Mouse (Mus musculus): ENCODE data around the gene Cela1.

Cela1 gene

GRCm38 (mm10) chr15:100633341-100633740 is 54.4 kb downstream of the Cela1 start:
- no peak for DNase-seq

GRCm38 (mm10) chr15:100632323-100632722 is 55.4 kb downstream of the Cela1 start:
- no peak for DNase-seq

DNA sequence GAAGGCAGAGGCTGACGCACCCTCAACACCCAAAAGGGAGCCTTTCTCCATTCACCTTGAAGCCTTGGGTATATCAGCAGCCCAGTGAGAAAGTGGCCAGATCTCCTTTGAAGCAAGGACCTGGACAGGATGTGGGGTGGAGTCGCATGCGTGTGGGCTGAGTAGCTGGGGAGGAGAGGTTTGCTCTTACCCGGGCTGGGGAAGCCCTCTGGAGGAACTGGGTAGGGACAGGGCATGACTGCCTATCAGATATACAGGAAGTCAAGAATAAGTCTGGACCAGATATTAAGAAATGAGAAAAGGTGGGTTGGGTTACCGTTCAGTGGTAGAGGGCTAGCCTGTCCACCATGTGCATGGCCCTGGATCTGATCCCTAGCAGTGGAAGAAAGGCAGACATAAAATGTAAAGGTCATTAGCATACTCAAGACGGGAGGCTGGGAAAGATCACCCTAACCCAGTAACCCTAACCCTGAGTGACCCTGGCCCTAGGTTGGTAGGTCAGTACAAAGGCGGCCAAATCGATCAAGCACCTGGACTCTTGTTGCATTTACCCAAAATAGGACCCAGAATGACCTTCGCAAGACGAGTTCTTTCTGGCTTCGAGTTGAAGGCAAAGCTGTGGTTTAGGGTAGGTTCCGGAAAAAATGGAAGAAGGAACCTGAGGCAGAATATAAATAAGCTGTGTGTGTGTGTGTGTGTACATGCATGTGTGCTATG is 56.1 kb downstream of the Cela1 start:
- no peak for DNase-seq

GRCm38 (mm10) chr15:100630126-100630525 is 57.6 kb downstream of the Cela1 start:
- DNase-seq = no peak

DNA sequence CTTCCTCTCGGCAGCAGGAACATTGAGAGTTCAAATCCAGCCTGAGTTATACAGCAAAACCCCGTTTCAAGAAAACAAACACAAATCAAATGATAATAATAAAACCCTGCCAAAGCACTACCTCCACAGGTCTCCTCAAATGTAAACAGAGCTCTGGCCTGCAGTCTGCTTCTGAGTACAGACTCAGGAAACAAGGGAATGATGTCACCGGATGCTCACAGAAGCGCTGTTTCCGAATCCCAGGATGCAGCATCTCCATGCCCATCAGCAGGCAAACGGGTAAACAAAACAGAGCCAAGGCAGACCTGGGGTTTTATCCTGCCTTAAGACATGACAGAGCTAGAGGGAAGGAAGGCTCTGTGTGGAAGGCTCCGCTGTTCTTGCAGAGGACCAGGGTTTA is 58.9 kb downstream of the Cela1 start:
- DNase-seq = no peak

DNA sequence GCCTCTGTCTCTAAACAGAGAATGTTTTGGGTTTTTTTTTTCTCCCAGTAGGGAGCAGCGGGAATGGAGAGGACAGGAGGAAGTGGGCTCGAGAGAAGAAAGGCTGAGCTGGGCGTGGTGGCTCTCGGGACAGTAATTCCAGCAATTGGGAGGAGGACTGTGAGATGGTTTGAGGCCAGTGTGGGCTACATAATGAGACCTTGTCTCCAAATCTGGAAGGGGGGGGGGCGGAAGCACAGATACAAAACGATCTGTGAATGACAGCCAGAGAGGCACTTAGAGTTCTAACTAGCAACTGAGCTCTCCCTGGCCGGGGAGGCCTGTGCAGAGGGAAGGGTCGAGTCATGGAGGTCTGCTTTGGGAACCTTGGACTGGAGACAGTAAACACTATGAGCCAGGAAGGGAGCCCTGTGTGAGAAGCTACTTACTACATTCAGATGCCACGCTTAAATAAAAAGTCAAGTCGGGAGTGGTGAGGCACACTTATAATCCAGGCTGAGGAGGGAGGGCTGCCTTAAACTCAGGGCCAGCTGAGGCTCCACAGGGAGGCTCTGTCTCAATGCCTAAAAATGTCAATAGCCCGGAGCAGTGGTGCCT is 59.8 kb downstream of the Cela1 start:
- DNase-seq = no peak

DNA sequence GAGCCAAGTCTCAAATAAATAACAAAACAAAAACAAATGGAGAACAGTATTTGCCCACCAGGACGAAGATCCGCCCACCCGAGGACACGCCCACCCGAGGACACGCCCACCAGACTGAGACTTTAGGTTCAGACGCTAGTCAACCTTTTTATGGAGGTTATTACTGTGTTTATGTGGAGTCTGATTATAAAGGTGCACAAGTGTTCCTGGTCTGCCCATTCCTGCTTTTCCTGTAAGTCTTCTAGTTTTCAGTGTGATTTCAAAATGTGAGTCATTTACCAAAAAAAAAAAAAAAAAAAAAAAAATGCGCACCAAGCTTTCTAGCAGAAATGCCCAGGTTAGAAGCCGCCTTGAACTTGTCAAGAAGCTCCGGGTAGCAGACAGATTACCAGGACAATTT is 60.4 kb downstream of the Cela1 start:
- DNase-seq = no peak

GRCm38 (mm10) chr15:100624435-100624834 is 63.3 kb downstream of the Cela1 start:
- no peak for DNase-seq

All from cerebellum, adult 8-10 months (tissue).